Mouse (Mus musculus) layer of hippocampus, postnatal 36 days (tissue): ENCODE measurements at regions not wholly inside any gene's neighbourhood (a gene's known extent, or its start where the extent isn't known, plus 50 kb on each side); places are given as distances from the start of the nearest gene placed in this dataset.

ENCODE experiments used
- DNase-seq, 2 experiments: peaks; one replicate each; pipeline ENCODE4 v3.0.0; 2022

DNA sequence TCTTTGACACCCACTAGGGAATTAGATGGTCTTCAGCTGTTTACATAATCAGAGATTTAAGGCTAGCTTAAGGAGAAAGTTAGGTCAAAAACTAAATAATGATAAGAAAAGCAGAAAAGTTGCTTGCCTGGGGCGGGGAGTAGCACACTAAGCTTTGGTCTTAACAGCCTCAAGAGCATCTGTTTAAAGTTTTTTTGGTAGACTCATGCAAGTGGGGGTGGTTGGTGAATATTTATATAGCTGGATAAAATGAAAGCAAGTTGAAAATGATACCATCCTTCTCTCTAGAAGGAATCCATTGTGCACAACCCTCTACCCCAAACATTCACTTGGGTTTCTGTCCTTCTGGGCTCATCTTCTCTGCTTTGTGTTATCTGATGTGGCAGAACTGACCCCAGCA, 85.3 kb upstream of the Lifr start:
- no peak for DNase-seq

DNA sequence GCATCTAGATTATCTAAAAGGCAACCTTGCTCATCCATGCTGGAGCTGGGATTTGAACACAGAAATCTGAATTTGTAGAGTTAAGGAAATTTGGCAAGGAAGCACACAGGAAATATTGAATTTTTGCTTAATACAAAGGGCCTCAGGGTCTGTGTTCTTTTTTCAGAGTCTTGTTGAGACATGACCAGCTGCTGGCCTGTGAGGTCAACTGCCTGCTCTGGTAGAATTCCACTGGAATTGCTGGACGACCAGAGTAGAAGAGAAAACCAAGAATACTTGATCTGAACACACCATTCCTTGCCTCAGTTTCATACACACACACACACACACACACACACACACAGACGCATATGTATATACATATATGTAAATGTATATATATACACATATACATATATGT, 84.1 kb upstream of the Lifr start:
- no peak for DNase-seq

DNA sequence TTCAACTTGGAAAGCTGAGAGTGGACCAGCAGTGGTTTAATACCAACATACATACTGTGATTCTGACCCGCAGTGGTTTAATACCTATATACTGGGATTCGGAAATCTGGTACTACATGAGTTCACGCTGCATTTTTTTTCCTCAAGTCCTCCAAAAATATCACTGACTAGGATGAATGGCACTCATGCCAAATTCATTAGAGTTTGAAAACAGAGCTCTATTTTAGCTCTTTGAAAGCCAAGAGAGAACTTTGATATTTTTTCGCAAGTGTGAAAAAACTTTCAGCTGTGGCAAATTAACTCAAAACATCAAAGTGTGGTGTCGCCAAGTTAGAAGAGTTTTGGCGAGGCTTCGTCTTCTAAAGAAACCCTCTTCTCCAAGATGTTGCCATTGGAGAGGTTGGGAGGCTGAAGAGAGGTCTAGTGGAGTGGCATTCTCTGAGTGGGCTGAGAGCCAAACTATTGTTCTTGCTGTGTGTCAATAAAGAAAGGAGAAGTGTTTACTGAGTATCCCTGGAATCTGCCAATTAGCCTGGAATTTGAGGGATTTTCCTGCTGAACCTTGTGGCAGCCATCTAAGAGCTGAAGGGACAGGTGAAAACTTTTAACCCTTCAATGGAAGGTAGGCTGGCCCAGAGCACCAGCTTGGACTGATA, 81.6 kb upstream of the Lifr start:
- no peak for DNase-seq

DNA sequence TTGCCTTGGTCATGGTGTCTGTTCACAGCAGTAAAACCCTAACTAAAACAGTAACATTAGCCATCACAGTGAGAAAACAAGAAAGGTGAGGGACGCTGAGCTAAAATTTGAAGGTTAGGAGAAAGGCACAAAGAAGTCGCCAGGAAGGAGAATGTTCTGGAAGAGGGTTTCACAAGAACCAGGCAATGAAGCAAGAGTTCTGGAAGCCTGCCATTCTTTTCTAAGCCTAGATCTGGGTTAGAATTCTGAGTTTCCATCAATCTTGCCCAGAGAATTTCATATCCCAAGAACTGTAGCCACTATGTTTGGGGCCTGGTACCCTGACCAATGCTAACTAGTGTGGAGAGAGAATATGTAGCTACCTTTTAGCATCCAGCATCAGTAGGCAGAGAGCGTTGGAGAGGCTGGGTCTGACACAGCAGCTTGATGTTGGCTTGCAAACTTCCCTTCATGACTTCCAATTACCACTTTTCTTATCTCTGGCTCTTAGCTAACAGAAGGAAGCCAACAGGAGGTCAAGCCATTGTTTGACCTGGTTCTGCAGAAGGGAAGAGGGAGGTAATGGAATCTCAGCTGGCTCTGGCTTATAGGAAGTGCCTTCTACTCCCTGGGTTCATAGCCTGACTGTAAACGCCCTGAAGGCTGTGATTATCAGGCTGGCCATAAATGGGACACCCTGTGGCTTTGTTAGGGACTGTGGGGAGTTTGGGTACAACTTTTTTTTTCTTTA, 79.3 kb upstream of the Lifr start:
- no peak for DNase-seq

DNA sequence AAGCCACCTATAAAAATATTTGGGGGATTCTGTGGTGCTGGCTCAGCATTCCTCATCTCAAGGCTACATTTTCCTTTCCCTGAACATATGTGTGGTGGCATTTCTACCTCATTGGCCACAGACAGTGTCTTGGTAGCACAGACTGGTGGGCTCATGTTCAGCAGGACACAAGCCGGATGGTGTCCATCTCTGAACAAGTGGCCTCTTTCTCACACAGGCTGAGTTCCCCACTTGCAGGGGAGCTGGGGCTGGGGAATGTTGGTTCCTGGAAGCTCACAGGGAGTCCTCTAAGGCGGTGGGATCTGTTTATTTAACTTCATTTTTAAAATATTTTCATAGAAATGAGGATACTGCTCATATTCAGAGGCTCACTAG, 78.7 kb upstream of the Lifr start:
- no peak for DNase-seq

DNA sequence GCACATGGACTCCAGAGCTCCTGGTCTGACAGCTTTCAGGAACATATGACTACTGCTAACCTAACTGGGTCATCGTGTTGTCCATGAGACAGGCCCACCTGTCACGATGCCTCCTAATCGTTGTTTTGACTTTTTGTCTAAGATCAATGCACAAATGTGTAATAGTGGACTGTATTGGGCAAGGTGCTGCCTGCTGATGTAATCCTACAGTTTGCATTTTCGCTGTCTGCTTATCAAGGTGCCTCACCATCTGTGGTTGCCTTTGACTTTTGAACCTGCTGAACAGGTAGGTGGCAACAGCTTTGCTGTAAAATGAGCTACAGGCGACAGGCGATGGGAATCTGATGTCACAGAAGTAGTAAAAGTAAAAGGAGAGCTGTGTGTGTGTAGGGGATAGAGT, 78.0 kb upstream of the Lifr start:
- DNase-seq: no peak

DNA sequence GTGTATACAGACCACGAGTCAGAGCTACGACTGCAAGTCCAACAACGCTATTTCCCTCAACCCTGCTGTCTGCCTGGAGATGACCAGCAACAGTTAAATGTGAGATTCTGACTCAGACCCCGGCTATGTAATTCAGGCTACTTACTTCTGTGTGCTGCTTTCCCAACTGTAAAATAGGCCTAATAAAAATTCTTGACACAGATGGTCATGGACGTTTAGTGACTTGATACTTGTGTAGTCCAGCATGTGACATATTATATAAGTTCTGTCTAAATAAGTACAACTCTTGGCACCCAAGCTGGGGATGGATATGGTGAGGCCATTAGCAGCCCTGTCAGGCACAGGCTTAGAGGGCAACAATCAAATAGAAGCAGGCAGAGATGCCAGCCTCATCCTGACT, 77.4 kb upstream of the Lifr start:
- DNase-seq: no peak

DNA sequence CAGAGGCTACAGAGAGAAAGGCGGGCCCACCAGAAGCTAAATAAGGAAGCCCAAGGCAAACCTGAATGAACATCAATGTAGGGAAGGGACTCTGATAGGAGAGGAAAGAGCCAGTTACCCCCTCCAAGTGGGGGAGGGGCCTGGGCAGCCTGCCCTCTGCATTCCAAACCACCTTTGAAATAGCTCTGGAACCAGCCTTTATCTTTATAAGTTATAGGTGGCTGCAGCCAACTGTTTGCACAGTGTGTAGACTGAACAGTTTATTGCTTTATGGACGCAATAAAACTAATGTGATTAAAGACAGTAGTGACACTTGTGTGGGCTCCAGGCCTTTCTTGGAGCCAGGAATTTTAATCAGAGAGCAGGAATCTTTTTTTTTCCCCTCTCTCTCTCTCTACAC, 75.4 kb upstream of the Lifr start:
- DNase-seq: no peak

DNA sequence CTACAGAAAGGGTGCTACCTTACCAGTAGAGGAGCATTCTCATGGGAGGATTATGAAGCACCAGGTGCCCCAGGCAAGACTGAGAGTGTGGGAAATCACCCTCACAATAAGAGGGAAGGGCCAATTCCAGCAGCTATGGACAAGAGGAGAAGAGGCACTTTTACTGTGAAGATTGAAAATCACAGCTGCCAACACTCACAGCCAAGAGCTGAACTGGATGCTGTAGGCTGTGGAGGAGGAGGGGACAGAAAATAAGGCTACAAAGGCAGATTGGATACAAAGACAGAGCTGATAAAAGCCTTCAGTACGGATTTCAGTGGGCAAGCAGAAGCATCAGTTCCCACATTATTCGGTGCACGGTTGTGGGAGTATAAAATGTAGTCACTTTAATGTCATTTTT, 74.4 kb upstream of the Lifr start:
- no peak for DNase-seq

DNA sequence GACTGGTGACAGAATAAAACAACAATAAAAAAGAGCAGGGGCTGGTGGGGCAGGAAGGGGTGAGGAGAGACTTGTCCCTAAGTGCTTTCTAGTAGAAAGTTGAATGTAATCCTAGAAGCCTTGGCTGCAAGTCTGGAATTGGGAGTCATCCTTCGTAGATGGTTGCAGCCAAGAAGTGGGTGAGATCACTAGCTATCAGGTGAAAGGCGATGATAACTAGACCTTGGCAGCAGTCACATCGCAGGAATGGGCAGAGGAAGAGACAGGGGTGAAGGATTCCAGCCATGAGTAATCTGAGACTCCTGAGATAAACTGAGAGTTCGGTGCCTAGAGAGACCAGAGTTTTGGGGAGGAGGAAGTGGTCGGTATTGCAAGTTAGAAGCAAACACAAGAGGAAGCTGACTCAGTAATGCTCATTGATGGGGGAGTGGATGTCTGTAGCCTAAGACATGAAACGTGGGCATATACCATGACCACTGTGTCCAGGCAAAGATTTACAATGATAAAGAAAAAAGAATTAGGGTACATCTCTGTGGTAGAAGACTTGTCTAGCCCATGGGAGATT, 73.1 kb upstream of the Lifr start:
- no peak for DNase-seq

DNA sequence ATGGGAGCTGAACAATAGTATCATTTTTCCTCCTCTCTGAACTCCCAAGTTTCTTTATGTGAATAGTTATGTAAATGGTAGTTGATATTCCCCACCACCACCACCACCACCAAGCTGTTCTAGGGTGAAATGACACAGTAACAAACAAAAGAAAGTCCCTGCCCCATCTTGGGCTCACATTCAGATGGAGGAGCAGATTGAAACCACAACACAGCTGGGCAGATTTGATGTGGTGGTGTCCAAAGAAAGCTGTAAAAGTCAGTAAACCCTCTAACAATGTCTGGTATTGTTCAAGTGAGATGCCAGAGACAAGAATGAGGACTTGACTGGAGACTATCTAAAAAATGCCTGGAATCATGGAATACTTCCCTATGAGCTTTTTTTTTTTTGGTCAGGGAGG, 67.8 kb upstream of the Lifr start:
- DNase-seq: no peak

DNA sequence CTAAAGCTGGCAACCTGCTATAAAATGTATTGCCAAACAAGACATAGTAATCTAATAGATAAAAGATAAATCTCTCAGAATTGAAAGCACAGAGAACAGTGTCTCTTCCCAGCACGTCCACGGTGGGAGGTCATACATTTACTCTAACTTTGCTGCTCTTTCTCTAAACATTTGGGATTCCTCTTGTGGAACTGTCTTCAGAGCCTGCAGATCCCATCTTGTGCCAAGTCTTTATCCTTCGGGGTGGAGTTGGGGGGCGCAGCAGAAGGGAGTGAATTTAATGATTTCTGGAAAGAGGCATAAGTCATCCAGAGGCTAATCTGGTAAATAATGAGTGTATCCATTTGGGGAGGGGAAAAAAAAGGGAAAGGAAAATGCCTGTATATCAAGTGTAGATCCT, 65.2 kb upstream of the Lifr start:
- DNase-seq: no peak

DNA sequence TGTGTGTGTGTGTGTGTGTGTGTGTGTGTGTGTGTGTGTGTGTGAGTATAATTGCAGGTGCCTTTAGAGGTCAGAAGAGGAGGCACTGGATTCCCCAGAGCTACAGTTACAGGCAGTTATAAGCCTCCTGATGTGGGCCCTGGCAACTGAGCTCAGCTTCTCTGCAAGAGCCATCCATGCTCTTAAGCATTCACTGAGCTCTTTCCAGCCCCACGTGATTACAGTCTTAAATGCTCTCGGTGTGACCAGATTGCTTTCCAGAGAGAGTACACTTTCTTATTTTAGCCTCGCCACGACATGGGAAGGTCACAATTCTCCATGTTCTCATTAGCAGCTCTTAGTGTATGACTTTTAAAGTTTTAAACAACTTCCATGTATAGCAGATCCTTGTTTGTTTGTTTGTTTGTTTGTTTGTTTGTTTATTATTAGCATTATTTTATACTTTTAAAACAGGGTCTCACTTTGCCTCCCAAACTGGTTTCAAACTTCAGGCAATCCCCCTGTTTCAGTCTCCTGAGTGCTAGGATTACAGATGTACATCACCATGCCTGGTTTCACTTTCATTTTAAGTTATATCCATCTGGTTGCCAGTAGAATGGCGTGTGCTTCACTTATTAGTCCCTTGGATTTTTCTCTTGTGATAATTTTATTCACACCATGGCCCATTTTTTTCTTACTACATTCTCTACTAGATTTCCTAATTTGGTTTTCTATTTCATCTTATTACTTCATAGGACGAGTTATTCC, 58.9 kb upstream of the Lifr start:
- no peak for DNase-seq

DNA sequence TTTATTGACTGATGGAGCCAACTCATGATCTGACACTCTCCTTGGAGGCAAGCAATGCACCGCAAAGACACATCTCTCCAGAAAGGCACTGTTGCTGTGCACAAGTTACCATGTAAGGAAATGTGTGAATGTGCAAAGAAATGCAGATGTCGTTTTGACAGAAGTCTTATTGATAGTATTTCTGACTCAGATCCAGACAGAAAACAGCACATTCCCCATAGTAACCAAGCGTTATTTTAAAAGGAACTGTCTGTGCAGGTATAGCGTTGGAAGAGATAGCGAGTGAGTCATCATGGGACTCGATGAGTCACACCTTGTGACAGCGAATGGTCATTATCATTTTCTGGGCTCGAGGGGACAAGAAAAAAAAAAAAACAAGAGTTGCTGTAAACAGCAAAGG, 52.9 kb upstream of the Lifr start:
- no peak for DNase-seq

DNA sequence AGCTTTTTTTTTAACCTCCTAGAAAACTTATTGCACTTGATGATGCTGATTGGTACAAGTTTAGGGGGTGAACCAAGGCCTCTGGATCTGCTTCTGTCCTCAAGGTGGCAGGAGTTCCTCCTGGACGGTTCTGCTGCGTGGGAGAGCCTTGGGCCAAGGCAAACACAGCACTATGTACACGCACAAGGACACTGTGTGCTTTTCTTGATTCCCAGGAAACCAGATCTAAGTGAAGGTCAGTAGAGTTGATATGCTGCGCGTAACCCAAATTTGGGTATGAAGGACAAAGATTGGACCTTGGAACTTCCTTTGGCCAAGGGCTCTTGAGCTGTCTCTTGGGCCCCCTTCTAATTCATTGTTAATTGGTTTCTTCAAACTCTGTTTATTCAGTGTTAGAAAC, 51.3 kb upstream of the Lifr start:
- DNase-seq: no peak

DNA sequence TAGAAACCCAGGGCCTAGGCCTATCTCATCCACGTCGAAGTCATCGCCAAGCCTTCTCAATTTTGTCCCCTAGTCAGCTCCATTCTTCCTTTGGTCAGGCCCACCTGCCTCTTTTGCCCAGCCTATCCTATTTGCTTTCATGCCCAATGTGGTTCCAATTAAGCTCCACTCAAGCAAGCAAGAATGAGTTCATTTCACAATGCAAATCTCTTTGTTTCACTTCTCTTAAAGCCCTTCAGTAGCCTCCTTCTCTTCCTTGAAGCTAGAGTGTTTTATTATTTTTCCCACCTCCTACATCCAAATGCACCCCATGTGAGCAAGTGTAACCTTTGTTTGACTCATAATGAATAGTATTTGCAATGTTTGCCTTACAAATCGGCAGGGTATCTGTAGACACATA, 50.6 kb upstream of the Lifr start:
- no peak for DNase-seq
